Mouse (Mus musculus): Measurements from ENCODE around the gene Sim1. TPM values are rescaled to one million over a fixed set of nuclear protein-coding genes. Genes with fewer than 3 reads are reported as not detected.

The Sim1 gene
- total RNA-seq (2021), result not detected

- DNase-seq, result no peak
These were observed at the start of gene Sim1 for GRCm38 (mm10) chr10:50894170-50894991. Sim1 (plus strand) TSS chr10:50894754.

DNA sequence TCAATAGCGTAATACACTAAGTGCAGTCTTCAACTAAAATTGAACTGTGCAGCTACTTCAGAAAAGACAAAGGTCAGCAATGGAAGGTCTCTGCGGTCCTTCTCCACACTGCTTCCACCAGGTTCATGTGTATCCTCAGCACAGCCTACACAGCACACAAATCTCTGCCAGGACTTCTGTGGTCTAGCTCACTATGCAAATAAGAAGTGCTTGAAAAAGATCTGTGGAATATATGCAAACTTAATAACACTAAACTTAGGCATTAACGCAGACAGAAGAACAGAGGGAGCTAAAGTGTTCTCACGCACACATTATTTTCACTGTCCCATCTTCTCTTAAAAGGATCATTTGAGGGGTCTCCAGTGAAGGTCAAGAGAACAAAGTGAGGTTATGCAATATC, 26.4 kb upstream of the Sim1 start:
- DNase-seq, result no peak

DNA sequence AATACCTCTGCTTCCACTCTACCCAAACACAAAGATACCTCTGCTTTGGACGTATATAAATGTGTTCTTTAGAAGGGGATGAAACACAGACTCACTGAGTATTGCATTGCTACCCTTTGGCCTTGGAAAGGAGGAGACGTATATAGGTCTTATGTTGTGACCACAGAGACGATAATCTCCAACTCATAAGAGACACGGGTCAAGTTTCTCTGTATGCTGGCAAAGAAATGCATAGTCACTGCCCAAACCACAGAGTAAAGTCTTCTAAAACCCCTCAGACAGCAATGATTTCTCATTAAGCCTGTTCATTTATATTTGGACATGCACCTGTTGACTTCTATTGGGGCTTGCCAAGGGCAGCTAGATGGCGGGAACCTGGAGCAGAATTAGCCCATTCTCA, 17.6 kb upstream of the Sim1 start:
- no peak for DNase-seq

GRCm38 (mm10) chr10:50881476-50882069, 13.0 kb upstream of the Sim1 start:
- no peak for DNase-seq

DNA sequence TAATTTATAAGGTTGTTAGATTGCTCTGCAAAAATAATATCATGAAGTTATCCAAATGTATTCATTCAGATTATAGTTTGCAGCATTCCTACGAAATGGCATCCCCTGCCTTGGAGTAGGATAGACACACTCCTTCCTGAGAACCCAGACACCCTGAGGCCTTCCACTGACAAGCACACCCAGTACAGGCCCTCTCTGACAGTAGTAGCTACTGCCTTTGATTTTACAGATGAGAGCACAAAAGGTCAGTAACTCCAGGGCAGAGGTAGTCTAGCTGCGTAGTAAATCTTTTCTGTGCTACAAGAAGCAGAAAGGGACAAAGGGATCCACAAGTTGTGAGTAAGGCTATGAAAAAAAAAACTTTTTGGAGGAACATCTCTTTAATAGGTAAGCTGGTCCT, 12.2 kb upstream of the Sim1 start:
- DNase-seq, result no peak

- no peak for DNase-seq
These were observed 8.2 kb upstream of the Sim1 start for GRCm38 (mm10) chr10:50886305-50886704.

- DNase-seq, result no peak
These were observed 3.9 kb upstream of the Sim1 start for GRCm38 (mm10) chr10:50890621-50891020.

DNA sequence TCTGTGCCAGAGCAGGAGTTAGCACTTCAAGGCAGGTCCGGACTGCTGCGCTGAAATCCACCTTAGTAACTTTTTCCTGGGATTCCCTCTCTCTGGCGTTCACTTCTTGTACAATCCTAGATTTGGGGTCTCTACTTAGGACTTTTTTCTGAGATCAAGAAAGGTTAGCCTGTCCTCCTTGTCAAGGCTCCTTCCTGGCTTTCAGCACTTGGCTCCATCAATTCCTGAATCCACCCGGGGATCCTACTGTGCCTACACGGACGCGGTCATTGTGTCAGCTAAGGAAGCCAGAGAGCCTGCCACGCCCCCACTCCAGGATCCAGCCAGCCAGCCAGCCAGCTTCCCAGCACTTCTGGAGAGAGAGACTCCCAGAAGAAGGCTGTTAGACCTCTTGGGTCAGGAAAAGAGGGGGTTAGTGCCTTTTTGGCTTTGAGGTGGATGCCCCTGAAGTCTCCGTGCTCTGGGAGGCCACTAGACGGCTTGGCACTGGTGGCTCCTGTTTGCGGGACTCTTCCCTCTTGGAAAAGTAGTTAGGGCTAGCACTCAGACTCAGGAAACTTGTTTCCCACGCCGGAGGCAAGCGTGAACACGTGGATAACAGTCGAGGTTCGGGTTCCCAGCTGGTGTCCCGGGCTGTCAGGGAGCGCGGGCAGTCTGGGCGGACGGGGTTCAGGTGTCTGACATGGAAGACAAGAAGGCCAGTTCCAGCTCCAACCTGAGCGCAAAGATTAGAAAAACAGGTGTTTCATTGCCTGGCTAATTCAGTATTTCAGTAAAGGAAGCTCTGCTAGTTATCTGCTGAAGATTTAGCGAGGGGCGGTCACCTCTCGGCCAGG, 2.5 kb upstream of the Sim1 start:
- DNase-seq, result no peak

DNA sequence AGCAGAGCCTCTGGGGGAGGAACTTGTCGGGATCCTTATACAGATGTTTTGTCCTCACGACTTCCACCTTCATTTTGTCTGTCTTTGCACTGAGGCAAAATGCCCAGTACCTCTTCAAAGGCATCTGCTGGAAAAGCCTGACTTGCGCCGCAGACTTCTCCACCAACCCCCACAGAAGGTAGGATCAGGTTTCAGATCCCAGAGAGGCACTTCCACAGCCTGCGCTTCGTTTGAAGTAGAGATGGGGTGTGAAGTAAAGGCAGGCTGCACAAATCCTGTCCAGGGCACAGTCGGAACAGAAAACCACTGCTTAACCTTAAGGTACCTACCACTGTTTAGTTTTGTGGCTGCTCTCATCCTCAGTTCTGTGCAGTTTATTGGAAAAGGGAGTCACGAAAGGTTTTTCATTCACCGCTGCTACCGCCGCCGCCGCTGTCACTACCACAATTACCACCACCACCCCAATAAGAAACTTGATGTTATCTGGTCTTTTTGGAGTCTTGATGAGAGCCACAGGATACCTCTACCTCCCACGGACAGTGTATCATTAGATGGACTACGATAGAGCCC, 1.7 kb upstream of the Sim1 start:
- DNase-seq, result no peak

DNA sequence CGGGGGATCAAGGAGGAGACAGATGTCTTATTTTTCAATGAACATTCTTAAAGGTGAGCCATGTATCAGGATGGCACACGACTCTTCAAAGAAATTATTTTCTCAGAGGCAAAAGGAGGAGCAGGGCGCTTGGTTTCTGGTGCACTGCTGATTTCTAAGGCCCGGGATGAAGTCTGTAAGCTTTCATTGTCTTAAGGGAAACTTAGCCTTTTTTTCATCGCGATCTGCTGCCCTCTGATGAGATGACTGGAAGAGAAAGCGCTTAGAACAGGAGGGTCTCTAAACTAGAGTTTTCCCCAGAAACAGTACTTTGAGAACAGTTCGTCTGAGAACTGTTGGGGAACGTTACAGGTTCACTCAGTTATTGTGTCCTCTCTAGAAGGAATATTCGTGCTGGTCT, 1.0 kb upstream of the Sim1 start:
- DNase-seq, result no peak

GRCm38 (mm10) chr10:50895091-50895790, 687 bp downstream of the Sim1 start:
- no peak for DNase-seq

- no peak for DNase-seq
These were observed 1.6 kb downstream of the Sim1 start for GRCm38 (mm10) chr10:50895881-50896766.

DNA sequence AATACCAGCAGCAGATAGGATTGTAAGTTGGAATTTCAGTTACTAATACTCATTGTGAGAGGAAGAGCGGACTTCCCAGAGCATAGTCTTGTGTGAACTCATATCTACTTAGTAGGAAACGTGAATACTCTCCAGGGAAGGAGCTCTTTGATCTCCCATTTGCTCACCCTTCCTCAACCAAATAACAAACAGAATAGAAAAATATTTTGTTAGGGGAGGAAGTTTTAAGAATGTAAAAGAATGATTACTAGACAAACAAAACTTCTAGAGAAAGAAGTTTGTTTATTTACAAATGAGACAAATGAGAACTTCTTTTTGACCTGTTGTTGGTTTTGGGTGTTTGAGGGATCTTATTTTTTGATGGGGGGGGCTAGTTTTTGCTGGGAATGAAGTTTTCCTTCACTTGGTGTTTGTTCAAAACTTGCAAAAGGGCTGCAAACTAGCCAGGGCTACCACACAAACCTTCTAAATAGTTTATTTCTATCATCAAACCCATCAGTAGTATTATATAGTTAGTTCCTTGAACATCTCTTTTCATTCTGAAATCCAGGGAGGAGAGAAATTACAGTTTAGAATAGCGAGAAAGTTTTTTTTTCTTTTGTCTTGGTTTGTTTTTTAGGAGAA, 2.3 kb downstream of the Sim1 start:
- no peak for DNase-seq

DNA sequence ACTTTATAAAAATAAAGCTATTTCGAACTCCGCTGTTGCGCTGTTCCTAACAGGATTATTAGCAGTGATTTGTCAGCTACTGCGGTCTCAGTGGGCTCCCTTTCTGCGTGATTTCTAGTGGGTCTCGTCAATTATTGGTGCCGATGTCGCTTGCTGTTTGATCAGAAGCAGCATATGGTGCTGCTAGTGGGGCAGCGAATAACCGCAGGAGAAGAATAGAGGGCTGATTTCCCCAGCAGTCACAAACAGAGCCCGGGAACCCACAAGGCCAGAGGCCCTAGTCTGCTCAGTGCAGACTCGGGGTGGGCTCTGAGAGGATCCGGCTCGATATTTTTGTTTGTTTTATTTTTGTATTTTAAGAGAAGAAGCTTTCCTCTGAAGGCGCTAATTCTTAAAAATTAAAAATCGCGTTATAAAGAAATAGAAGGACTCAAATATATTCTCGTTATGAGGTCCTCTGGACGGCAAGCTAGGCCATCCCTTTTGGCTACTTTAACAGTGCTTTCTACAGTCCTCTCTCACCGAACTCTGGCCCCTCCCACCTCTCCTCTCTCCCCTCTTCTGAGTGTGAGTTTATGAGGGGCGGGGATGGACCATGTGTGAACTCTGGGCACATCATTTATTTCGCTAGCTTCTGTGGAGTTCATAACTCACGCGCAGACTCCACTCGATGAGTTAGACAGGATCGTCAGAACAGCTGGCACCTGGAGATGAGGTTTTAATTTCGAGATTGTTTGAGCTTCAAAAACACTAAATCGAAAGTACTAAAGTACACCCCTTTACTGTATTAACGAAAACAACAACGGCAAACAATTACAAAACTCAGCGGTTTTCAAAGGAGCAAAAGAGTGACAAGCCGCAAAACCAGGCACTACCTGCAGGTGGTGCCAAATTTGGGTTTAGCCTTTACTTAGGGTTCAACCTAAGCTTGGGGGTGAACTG, 3.2 kb downstream of the Sim1 start:
- no peak for DNase-seq

DNA sequence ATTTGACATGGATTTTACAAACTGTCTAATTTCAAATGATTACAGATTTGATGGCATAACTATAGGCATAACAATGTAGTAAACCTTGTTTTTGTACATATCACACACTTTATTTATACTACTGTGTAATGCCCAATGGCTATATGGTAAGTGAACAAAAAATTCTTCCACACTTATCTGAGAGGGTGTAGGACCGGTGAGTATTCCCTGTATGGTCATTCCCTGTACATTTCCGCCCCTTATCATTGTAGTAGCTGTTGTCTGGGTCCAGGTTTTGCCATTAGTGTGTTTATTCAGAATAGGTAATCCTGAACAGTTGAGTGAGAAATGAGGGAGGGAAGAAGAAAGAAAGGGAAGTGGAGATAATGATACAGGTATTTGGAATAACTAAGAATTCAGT, 4.1 kb downstream of the Sim1 start:
- DNase-seq, result no peak

DNA sequence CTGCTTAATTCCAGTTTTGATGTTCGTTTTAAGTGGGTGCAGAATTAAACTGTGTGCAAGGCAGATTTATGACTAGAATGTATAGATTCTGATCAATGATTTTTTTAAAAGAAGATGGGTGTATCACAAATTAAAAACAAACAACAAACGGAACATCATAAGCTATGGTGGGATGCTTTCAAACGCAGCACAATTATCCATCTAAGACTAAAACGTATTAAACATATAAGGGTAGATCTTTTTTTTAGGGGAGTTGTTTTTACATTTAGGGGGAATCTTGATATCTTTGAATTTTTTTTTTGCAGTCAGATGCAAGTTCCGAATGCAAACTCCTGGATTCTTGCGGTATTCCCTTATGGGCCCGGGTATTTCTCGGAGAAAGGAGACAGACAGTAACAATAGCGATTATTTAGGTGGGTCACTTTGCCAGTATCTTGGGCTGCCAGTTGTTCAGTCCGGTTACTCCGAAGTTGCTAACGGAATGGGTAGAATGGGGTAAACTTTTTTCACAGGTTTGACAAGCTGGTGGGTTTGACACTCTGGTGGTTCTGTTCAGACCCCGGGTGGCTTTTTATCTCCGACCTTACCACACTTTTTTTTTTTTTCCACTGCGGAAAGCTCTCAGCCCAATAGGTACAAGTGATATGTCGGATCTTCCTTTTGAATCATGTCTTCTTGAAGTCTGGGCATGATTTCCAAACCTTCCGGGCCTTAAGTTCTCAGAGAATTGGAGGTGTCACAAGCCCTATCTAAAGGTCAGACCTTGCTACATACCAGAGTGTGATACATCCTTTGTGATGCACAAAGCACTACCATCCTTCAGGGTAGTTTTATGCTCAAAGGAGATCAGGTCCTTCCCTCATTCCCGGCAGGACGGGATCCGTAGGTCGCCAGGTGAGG, 5.5 kb downstream of the Sim1 start:
- DNase-seq, result no peak

DNA sequence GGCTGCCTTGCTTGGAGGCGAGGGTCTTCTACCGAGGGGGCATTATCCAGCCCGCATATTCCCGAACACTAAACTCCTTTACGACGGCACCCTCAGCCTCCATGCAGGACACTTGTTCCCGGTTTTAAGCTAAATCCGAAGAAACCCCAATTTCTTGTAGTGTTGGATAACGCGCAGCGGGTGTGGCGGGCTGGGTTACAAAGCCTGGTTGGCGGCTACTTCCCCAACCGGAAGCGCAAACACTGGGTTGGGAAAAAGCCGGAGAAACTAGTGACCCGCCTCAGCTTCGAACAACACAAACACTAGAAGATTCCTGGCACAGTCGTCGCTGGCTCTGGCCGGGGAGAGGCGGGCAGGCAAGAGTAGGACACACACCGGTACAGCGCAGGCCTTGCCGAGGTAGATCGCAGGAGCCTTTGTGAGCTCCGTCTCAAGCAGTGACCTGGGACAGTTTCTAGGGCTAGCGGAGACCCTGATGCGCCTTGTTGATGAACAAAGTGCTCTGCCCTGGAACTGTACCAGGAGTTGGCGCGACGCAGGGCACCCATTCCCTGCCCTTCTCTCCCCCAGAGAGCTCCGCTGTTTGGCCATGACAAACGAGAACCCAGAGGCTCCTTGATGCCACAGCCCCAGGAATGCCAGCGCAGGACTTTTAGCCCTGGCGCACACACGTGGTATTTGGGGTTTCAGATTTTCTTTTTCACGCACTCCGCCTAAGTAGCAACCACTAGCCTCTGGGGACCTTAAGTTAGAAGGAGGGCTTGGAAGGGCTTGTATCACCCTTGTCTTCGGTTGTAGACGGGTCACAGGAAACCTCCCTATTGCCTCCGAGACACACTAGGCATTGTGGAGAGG, 6.4 kb downstream of the Sim1 start:
- DNase-seq, result no peak
